Mouse (Mus musculus) CH12.LX (cell line): ENCODE results near the gene Nox4. TPM values are rescaled to one million over a fixed set of nuclear protein-coding genes. Genes with fewer than 3 reads are reported as not detected.

Experiments
- DNase-seq: peaks from one replicate; pipeline ENCODE4 v3.0.0-alpha.2; 2013; ENCODE audit errors: extremely low read depth
- H3K27ac ChIP-seq: 2 replicates; pipeline ENCODE4 v1.5.1; 2012; ENCODE audit warnings: low read depth, mild to moderate bottlenecking, control low read depth, moderate library complexity; ENCODE audit not compliant: insufficient read depth
- H3K27me3 ChIP-seq: replicated peaks from 2 replicates; pipeline ENCODE3; 2012; ENCODE audit warnings: inconsistent platforms
- H3K36me3 ChIP-seq, 2 experiments: replicated peaks in 1 of 2; 2 replicates each; pipeline versions ENCODE3 to v1.6.1; 2012; ENCODE audit warnings: inconsistent platforms in 1 of 2, low read length in 1 of 2, mild to moderate bottlenecking in 1 of 2, mixed read lengths in 1 of 2, moderate library complexity in 1 of 2; ENCODE audit not compliant: control insufficient read depth in 1 of 2, insufficient read depth in 1 of 2
- H3K4me1 ChIP-seq, 2 experiments: 2 replicates each; pipeline ENCODE4 v1.6.1; 2012; ENCODE audit warnings: inconsistent platforms in 1 of 2, moderate library complexity in 1 of 2; ENCODE audit not compliant: insufficient read depth in 2 of 2, control insufficient read depth in 1 of 2
- H3K4me2 ChIP-seq: 2 replicates; pipeline ENCODE4 v1.6.1; 2012; ENCODE audit warnings: low read depth, mild to moderate bottlenecking, control low read depth; ENCODE audit not compliant: poor library complexity, insufficient read depth, severe bottlenecking
- H3K4me3 ChIP-seq, 3 experiments: fragments of 150-350 bp in 1 of 3; sonication (generic) in 1 of 3; replicated peaks in 1 of 3; 2 replicates each; pipeline versions ENCODE3 to v1.5.1; 2011 to 2012; ENCODE audit warnings: low read depth in 2 of 3, low read length in 2 of 3, mild to moderate bottlenecking in 2 of 3, moderate library complexity in 2 of 3, control low read depth in 1 of 3, improper control_type of control experiment in 1 of 3, inconsistent platforms in 1 of 3, mixed read lengths in 1 of 3; ENCODE audit not compliant: poor library complexity in 1 of 3
- H3K79me2 ChIP-seq: replicated peaks from 2 replicates; pipeline ENCODE4 v1.6.1; 2012; ENCODE audit warnings: mild to moderate bottlenecking, moderate library complexity; ENCODE audit not compliant: control insufficient read depth, poor library complexity, insufficient read depth, severe bottlenecking; ENCODE audit errors: extremely low read depth
- H3K9ac ChIP-seq: 2 replicates; pipeline ENCODE4 v1.6.1; 2012; ENCODE audit warnings: low read depth, mild to moderate bottlenecking, control low read depth, moderate library complexity; ENCODE audit not compliant: insufficient read depth
- H3K9me3 ChIP-seq: replicated peaks from 2 replicates; pipeline ENCODE3; 2012; ENCODE audit warnings: low read length, inconsistent platforms, mixed read lengths
- BHLHE40 ChIP-seq: IDR thresholded peaks from 2 replicates; pipeline ENCODE4 v1.6.1; 2011; ENCODE audit warnings: mild to moderate bottlenecking, low read depth, low read length, improper control_type of control experiment
- CHD1 ChIP-seq: IDR thresholded peaks from 2 replicates; pipeline ENCODE4 v1.6.1; 2012; ENCODE audit warnings: low read depth, low read length, improper control_type of control experiment, inconsistent platforms
- CHD2 ChIP-seq: IDR thresholded peaks from 2 replicates; pipeline ENCODE4 v1.6.1; 2011; ENCODE audit warnings: low read length, improper control_type of control experiment
- ETS1 ChIP-seq: conservative IDR thresholded peaks from 2 replicates; pipeline ENCODE4 v1.6.1; 2012; ENCODE audit warnings: low read depth, mild to moderate bottlenecking, inconsistent platforms, low read length, improper control_type of control experiment, moderate library complexity
- GABPA ChIP-seq: IDR thresholded peaks from 2 replicates; pipeline ENCODE4 v1.6.1; 2012; ENCODE audit warnings: low read depth, low read length, improper control_type of control experiment, inconsistent platforms; ENCODE audit not compliant: insufficient replicate concordance
- HCFC1 ChIP-seq: IDR thresholded peaks from 2 replicates; pipeline ENCODE4 v1.6.1; 2012; ENCODE audit warnings: low read depth, mild to moderate bottlenecking, inconsistent platforms, low read length, improper control_type of control experiment
- IRF4 ChIP-seq: IDR thresholded peaks from 2 replicates; pipeline ENCODE4 v1.6.1; 2014; ENCODE audit warnings: low read depth, mild to moderate bottlenecking, inconsistent platforms, low read length, improper control_type of control experiment
- JUN ChIP-seq: IDR thresholded peaks from 2 replicates; pipeline ENCODE4 v1.6.1; 2011; ENCODE audit warnings: low read depth, mild to moderate bottlenecking, low read length, improper control_type of control experiment, moderate library complexity; ENCODE audit not compliant: insufficient read depth
- KAT2A ChIP-seq: IDR thresholded peaks from 2 replicates; pipeline ENCODE4 v1.6.1; 2012; ENCODE audit warnings: low read length, improper control_type of control experiment, inconsistent platforms; ENCODE audit not compliant: insufficient replicate concordance
- MAX ChIP-seq: IDR thresholded peaks from 2 replicates; pipeline ENCODE4 v1.6.1; 2011; ENCODE audit warnings: low read length, improper control_type of control experiment
- NRF1 ChIP-seq: IDR thresholded peaks from 2 replicates; pipeline ENCODE4 v1.6.1; 2014; ENCODE audit warnings: low read depth, mild to moderate bottlenecking, inconsistent platforms, low read length, improper control_type of control experiment, moderate library complexity
- POLR2AphosphoS2 ChIP-seq: IDR thresholded peaks from 2 replicates; pipeline ENCODE4 v1.6.1; 2011; ENCODE audit warnings: low read depth, low read length, improper control_type of control experiment
- SMC3 ChIP-seq: IDR thresholded peaks from 2 replicates; pipeline ENCODE4 v1.6.1; 2011; ENCODE audit warnings: low read depth, low read length, improper control_type of control experiment
- TBP ChIP-seq: conservative IDR thresholded peaks from 2 replicates; pipeline ENCODE4 v1.6.1; 2011; ENCODE audit warnings: low read depth, low read length, improper control_type of control experiment
- TCF12 ChIP-seq: IDR thresholded peaks from 2 replicates; pipeline ENCODE4 v1.6.1; 2014; ENCODE audit warnings: low read depth, mild to moderate bottlenecking, inconsistent platforms, low read length, improper control_type of control experiment
- USF1 ChIP-seq: IDR thresholded peaks from 2 replicates; pipeline ENCODE4 v1.6.1; 2014; ENCODE audit warnings: low read depth, mild to moderate bottlenecking, inconsistent platforms, low read length, improper control_type of control experiment
- ZC3H11A ChIP-seq: IDR thresholded peaks from 2 replicates; pipeline ENCODE4 v1.6.1; 2012; ENCODE audit warnings: low read depth, mild to moderate bottlenecking, inconsistent platforms, low read length, improper control_type of control experiment
- ZNF384 ChIP-seq: IDR thresholded peaks from 2 replicates; pipeline ENCODE4 v1.6.1; 2012; ENCODE audit warnings: low read depth, low read length, improper control_type of control experiment, inconsistent platforms
- dilution Hi-C: fragments of 300-500 bp; cut with MboI; formaldehyde crosslinking; loops from 2 replicates; pipeline ENCODE4 v1.14.3; 2020; ENCODE audit warnings: low sequenced_read_pairs; ENCODE audit not compliant: extremely low pct_unique_long_range_greater_than_20kb, extremely low pct_ligation_motif_present
- in situ Hi-C: fragments of 300-500 bp; cut with MboI; formaldehyde crosslinking; loops from 3 replicates; pipeline ENCODE4 v1.14.3; 2019; ENCODE audit warnings: low sequenced_read_pairs, low pct_ligation_motif_present, low pct_unique_long_range_greater_than_20kb, mixed read lengths
- polyA plus RNA-seq: library from polyadenylated mRNA; unstranded; fragments of >175 nt; gene quantifications from 2 replicates; pipeline ENCODE4 v1.2.1, GENCODE M21; 2012; ENCODE audit warnings: low read depth; ENCODE audit not compliant: insufficient read length
- total RNA-seq, 2 experiments: library from RNA; depleted of rRNA; stranded (reverse); fragments of 300-350 nt in 1 of 2; fragments of >200 nt in 1 of 2; gene quantifications; 2 replicates each; pipeline ENCODE4 v1.2.3; 2012 to 2014

Gene Nox4
- total and polyA plus RNA-seq, 3 experiments = not detected

- Histone ChIP-seq H3K4me3 (no peak overlapping the region), H3K4me2 (no peak overlapping the region), H3K27me3 (no peaks in the 10 kb centered on the region), H3K9ac (no peak overlapping the region), H3K4me1 (no peaks in the 10 kb centered on the region), H3K36me3 (no peaks in the 10 kb centered on the region), H3K27ac (no peak overlapping the region), H3K9me3 (no peaks in the 10 kb centered on the region), H3K79me2 (no peaks in the 10 kb centered on the region)
- DNase-seq = no peak
- dilution Hi-C loops = no loop called here
- in situ Hi-C loops = no loop called here
- no peak for TF ChIP-seq TCF12
- no peak for TF ChIP-seq USF1
- no peak for TF ChIP-seq SMC3
- TF ChIP-seq ZNF384 = no peak
- no peak for TF ChIP-seq JUN
These were observed 106.9 kb downstream of the Nox4 start for GRCm38 (mm10) chr7:87352818-87353217.

GRCm38 (mm10) chr7:87367834-87368233, 121.9 kb downstream of the Nox4 start:
- Histone ChIP-seq H3K36me3 (no peaks in the 10 kb centered on the region), H3K27me3 (no peaks in the 10 kb centered on the region), H3K27ac (no peak overlapping the region), H3K79me2 (no peaks in the 10 kb centered on the region), H3K4me1 (no peaks in the 10 kb centered on the region), H3K9ac (no peak overlapping the region), H3K4me3 (no peak overlapping the region), H3K4me2 (no peak overlapping the region), H3K9me3 (no peaks in the 10 kb centered on the region)
- no peak for DNase-seq
- dilution Hi-C loops (no loop called here), in situ Hi-C loops (no loop called here)
- TF ChIP-seq MAX (no peak), ETS1 (no peak), TBP (no peak), GABPA (no peak), JUN (no peak), ZC3H11A (no peak), NRF1 (no peak), KAT2A (no peak), POLR2AphosphoS2 (no peak)

GRCm38 (mm10) chr7:87369131-87369530, 123.2 kb downstream of the Nox4 start:
- no peaks in the 10 kb centered on the region for H3K79me2 ChIP-seq
- no peaks in the 10 kb centered on the region for H3K4me1 ChIP-seq
- no peak overlapping the region for H3K27ac ChIP-seq
- no peaks in the 10 kb centered on the region for H3K36me3 ChIP-seq
- no peak overlapping the region for H3K9ac ChIP-seq
- in situ Hi-C loops (no loop called here), dilution Hi-C loops (no loop called here)
- H3K27me3 ChIP-seq = no peaks in the 10 kb centered on the region
- H3K4me2 ChIP-seq = no peak overlapping the region
- no peak for TF ChIP-seq IRF4
- TF ChIP-seq CHD2 = no peak
- no peak for TF ChIP-seq CHD1
- TF ChIP-seq HCFC1 = no peak
- no peak for TF ChIP-seq BHLHE40
- H3K9me3 ChIP-seq = no peaks in the 10 kb centered on the region
- no peak for DNase-seq
- H3K4me3 ChIP-seq = no peak overlapping the region
